Mouse (Mus musculus) adrenal gland, adult (tissue): ENCODE results near the gene Wif1.
A peak's percentile ranks its signal among the peaks of the same experiment; 100 is the strongest.

Source experiments
- DNase-seq, 2 experiments: peaks; one replicate each; pipeline ENCODE4 v3.0.0; 2022 to 2023; ENCODE audit warnings: low spot score in 1 of 2; ENCODE audit not compliant: inconsistent age in 2 of 2

Wif1 gene

DNA sequence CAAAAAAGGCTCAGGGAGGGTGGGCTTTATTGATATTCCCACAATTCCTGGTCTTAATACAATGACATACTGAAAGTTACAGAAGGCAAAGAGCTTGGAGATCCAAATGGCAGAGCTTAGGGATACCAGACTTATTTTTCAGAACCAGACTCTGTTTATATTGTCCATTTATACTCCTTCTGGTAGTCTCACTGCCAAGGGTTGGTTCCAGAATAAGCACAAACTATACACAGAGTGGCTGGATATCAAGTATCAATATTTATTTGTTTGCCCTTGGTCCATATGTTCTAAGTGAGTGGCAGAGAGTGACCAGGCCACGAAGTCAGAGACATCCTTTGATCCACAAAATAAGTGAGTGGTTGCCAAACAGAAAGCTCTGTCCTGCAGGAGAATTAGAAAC lies 34.2 kb downstream of the Wif1 start:
- DNase-seq: no peak

DNA sequence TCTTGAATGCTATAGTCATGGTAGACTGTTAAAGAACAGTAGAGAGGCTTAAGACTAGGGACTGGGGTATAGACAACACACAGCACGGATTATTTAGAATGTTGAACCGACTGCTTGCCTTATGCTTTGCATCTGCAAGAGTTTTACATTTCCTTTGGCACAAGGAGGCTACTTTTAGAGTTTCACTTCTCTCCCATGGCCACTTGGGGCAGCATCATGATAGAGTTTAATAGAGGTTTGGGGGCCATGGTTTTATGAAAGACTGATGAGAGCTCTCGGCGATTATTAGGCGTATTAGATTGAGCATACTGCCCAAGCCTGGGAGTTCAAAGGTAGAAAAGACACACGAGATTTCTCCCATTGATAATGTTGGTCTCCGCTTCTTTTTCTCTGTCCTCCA lies 37.0 kb downstream of the Wif1 start:
- DNase-seq: no peak

DNA sequence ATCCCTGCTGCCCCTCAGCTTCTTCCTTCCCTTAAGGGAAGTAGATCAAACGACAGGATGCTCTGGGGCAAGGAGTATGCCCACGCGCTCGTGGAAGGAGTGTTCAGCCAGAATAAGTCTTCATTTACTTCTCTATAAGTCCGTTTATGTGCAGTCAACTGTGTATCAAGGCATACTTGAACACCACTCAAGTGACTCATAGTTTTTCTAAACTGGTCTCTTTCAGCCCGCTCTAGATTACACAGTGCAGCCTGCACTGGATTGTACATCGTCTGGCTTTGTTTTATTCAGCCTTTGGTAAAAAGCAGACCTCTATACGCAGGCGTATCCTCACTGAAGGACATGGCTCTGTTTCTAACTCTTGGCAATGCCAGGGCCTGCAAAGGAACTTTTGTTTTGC lies 46.7 kb downstream of the Wif1 start:
- no peak for DNase-seq

DNA sequence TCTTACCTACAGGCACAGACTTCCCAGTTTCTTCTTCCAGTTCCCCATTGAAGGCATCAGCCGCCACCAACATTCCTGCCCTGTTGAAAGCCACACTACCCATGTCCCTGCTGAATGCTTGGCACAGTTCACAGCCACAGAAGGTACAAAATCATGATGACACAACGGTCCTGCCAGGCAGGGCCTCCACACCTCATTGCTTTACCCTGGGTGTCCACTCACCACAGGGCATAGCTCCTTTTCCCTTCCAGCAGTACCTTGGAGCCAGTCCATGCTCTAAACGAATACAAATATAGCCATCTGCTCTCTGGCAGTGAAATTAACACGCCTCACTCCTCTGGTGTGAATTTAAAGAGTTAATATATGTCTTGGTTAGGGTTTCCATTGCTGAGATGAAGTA lies 49.1 kb downstream of the Wif1 start:
- no peak for DNase-seq

DNA sequence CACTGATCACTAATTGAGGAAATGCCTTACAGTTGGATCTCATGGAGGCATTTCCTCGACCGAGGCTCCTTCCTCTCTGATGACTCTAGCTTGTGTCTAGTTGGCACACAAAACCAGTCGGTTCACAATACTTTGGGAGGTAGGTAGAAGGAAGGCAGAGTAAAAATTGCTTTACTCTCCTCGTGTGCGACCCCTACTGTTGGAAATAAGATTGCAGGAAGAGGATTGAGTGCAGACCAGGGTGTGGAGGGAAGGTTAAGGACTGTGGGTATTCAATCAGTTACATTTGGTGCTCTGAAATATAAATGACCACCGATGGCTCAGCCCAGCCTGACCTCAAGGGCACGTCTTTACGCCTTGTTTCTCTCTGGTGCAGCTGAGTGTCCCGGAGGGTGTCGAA lies 49.8 kb downstream of the Wif1 start:
- DNase-seq: peak in 1 of 2 experiments; percentile 45

GRCm38 (mm10) chr10:121088679-121089078 lies 54.9 kb downstream of the Wif1 start:
- DNase-seq: no peak

DNA sequence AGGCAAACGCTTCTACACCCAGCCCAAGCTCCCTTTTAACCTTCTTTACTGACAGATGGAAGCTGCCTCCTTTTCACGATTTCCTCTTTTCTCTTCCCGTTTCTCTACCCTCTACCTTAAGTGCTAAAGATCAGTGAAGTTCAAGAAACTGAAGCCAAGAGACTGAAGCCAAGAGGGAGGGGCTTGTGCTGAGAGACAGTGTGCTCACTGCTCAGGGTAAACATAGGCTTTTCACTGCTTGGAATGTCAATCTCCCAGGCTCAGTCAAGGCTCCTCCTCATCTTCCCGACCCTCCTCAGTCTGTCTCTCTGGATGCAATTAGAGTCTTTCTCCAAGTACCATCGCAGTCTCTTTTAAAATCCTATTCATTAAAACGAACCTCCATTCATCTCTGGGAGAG lies 55.6 kb downstream of the Wif1 start:
- no peak for DNase-seq

- DNase-seq: no peak
These were observed 56.2 kb downstream of the Wif1 start for GRCm38 (mm10) chr10:121090006-121090405.

DNA sequence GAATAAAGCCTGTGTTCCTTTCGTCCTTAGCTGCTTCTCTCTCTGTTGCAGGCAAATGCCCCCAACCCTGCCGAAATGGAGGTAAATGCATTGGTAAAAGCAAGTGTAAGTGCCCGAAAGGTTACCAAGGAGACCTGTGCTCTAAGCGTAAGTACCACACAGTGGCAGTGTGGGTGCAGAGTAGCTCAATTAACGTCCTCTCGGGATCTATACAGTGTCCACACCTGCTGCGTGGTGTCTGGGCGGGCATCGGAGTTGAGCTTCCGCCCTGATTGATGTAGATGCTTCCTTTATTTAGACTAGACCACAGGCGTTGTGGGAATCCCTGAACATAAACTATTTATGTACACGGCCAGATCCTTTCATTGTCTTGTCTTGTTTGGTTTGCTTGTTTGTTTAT lies 62.2 kb downstream of the Wif1 start:
- no peak for DNase-seq

GRCm38 (mm10) chr10:121098263-121098662 lies 64.5 kb downstream of the Wif1 start:
- DNase-seq: no peak

DNA sequence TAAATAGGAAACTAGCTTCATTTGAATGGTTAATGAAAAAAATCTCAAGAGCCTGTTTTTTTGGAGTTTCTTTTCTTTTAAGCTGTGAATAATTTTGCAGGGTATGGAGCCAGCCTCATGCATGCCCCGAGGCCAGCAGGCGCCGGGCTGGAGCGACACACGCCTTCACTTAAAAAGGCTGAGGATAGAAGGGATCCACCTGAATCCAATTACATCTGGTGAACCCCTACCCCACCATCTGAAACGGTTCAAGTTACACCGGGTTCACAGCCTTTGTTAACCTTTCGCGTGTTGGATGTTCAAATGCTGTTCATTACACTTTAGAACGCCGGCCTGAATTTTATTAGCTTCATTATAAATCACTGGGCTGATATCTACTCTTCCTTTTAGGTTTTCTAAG lies 65.9 kb downstream of the Wif1 start:
- no peak for DNase-seq

DNA sequence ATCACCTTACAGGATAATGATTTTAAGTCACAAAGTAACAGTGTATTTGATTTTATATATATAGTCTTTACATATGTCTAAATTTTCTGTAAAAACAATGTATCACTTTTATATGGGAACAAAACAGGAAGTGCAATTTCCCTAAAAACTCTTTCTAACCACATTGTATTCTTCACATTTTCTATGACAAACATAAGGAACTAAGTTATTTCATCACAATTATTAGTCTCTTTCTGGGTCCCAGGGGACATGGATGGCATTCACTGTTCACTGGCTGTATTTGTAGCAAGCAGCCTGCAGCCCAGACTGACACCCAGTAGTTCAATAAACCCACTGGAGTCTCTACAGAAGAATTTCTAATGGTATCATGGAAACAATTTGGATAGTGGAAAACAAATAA lies 82.4 kb downstream of the Wif1 start:
- DNase-seq: no peak

DNA sequence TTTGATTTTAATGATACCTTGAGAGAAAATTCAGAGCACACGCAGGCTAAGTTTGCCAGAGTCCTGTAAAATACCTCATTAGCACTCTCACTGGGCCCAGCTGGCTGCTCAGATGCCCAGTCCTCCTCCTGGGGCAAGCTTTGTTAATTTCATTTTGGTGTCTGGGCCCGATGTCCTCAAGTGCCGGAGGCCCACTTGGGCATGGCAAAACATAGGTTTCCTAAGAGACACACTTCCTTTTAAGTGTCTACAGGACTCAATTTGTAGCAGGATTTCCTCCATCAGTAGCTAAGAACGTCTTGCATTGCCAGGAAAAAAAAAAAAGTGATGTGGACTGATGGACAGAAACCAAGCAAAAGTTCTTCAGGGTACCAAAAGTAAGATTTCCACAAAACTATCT lies 82.9 kb downstream of the Wif1 start:
- DNase-seq: no peak

- DNase-seq: no peak
These were observed 87.0 kb downstream of the Wif1 start for GRCm38 (mm10) chr10:121120751-121121150.

- peak; percentile 10 to 54 for DNase-seq
These were observed 90.7 kb downstream of the Wif1 start for GRCm38 (mm10) chr10:121124481-121124880.

DNA sequence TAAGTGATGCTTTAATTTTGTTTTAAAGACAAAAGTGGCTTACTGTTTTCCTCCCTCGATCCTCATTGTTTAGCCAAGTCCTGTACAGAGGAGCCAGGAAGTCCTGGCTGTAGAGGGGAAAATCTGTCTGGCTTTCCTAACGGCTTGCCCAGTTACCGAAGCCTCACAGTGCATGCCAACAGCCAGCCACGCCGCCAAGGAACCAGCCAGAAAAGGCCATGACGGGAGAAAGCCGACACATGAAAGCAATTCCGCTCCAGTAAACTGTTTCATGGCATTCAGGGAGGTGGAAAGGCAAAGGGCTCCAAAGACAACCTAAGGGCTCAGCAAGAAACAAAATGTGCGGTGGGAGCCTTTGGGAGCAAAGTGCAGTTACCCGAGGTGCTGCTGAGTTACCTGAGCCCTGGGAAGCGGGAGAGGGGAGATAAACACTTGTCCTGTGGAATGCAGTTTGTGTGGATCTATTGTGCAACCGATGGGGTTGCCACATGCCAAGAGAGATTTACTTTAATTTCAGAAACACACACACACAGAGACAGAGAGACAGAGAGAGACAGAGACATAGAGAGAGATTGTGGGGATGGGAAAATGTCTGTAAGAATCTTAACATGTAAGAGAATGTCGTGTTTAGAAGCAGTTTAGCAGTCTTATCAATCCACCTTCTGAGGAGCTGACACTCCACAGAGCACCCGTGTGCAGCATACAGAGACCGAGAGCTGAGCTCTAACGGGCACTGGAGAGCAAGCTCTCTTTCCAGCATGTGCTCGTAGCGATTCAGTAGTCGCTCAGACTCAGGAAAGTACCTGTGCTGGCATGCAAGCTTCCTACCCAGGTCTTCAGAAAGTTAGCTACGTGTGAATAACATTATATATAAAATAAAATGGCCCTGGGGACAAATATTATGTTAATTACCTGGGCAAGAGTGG lies 95.5 kb downstream of the Wif1 start:
- DNase-seq: peak in 1 of 2 experiments; percentile 23
